Mouse (Mus musculus): ENCODE measurements around the gene Ckb. TPM values are rescaled to one million over a fixed set of nuclear protein-coding genes. Genes with fewer than 3 reads are reported as not detected.

Ckb gene
- polyA plus RNA-seq, 1 experiment from 2014 or later = 450 TPM

- 53% methylated on average over 3 of the region's 3 CpGs for WGBS
- ATAC-seq (replicated peaks; ENCODE audit: insufficient number of reproducible peaks, low FRiP score, low TSS enrichment, low read depth) (no peak), DNase-seq (ENCODE audit: low spot score) (peak; percentile 70)
- Histone ChIP-seq H3K9ac (replicated peaks; ENCODE audit: low read length) (no peak overlapping the region), H3K4me2 (ENCODE audit: low read depth, low read length) (no peak overlapping the region), H3K4me1 (ENCODE audit: control insufficient read depth, insufficient read depth, low read length) (no peaks in the 10 kb centered on the region), H3K36me3 (replicated peaks; ENCODE audit: control insufficient read depth, insufficient read depth, low read depth, low read length) (peaks cover 3% of the 10 kb centered on the region), H3K9me3 (replicated peaks; ENCODE audit: control insufficient read depth, low read length) (no peaks in the 10 kb centered on the region), H3K4me3 (ENCODE audit: low read depth, low read length) (no peak overlapping the region), H3K27ac (replicated peaks; ENCODE audit: low read depth, low read length) (no peak overlapping the region), H3K27me3 (ENCODE audit: control insufficient read depth, insufficient read depth, low read length) (no peaks in the 10 kb centered on the region)
Observed at GRCm38 (mm10) chr12:111653434-111653833, 18.7 kb downstream of the Ckb start.

GRCm38 (mm10) chr12:111652953-111653352 lies 19.2 kb downstream of the Ckb start:
- peaks cover 3% of the 10 kb centered on the region for H3K36me3 ChIP-seq (replicated peaks; ENCODE audit: control insufficient read depth, insufficient read depth, low read depth, low read length)
- no peak overlapping the region for H3K4me2 ChIP-seq (ENCODE audit: low read depth, low read length)
- no peaks in the 10 kb centered on the region for H3K27me3 ChIP-seq (ENCODE audit: control insufficient read depth, insufficient read depth, low read length)
- no peaks in the 10 kb centered on the region for H3K4me1 ChIP-seq (ENCODE audit: control insufficient read depth, insufficient read depth, low read length)
- H3K4me3 ChIP-seq (ENCODE audit: low read depth, low read length) = no peak overlapping the region
- no peaks in the 10 kb centered on the region for H3K9me3 ChIP-seq (replicated peaks; ENCODE audit: control insufficient read depth, low read length)
- DNase-seq (ENCODE audit: low spot score) (no peak), ATAC-seq (replicated peaks; ENCODE audit: insufficient number of reproducible peaks, low FRiP score, low TSS enrichment, low read depth) (no peak)
- no peak overlapping the region for H3K27ac ChIP-seq (replicated peaks; ENCODE audit: low read depth, low read length)
- 85% methylated on average over 3 of the region's 3 CpGs for WGBS
- no peak overlapping the region for H3K9ac ChIP-seq (replicated peaks; ENCODE audit: low read length)

- H3K27me3 ChIP-seq (ENCODE audit: control insufficient read depth, insufficient read depth, low read length) = no peaks in the 10 kb centered on the region
- no peaks in the 10 kb centered on the region for H3K9me3 ChIP-seq (replicated peaks; ENCODE audit: control insufficient read depth, low read length)
- no peak overlapping the region for H3K27ac ChIP-seq (replicated peaks; ENCODE audit: low read depth, low read length)
- 50% methylated on average over 6 of the region's 6 CpGs for WGBS
- H3K36me3 ChIP-seq (replicated peaks; ENCODE audit: control insufficient read depth, insufficient read depth, low read depth, low read length) = peaks cover 11% of the 10 kb centered on the region
- ATAC-seq (replicated peaks; ENCODE audit: insufficient number of reproducible peaks, low FRiP score, low TSS enrichment, low read depth) (no peak), DNase-seq (ENCODE audit: low spot score) (peak; percentile 78)
- H3K9ac ChIP-seq (replicated peaks; ENCODE audit: low read length) = no peak overlapping the region
- H3K4me1 ChIP-seq (ENCODE audit: control insufficient read depth, insufficient read depth, low read length) = no peaks in the 10 kb centered on the region
- H3K4me2 ChIP-seq (ENCODE audit: low read depth, low read length) = no peak overlapping the region
- no peak overlapping the region for H3K4me3 ChIP-seq (ENCODE audit: low read depth, low read length)
Observed at GRCm38 (mm10) chr12:111648061-111648645, 24.0 kb downstream of the Ckb start.

Other genes with a start within 250 kb of the Ckb start
- 4.6 and 4.8 TPM in 2 replicates for gene Tnfaip2, start 229.9 kb downstream of the Ckb start, polyA plus RNA-seq (2014; fragmentation: Nextera tagmentation; extraction: Ambion mirVana)
- gene Gm266, start 186.5 kb downstream of the Ckb start, polyA plus RNA-seq (2014; fragmentation: Nextera tagmentation; extraction: Ambion mirVana) = 23.9 and 27.9 TPM in 2 replicates
- gene Eif5, start 134.3 kb downstream of the Ckb start, polyA plus RNA-seq (2014; fragmentation: Nextera tagmentation; extraction: Ambion mirVana) = 690 and 721 TPM in 2 replicates
- gene Mark3, start 97.8 kb downstream of the Ckb start, polyA plus RNA-seq (2014; fragmentation: Nextera tagmentation; extraction: Ambion mirVana) = 63.4 and 70.5 TPM in 2 replicates
- gene Trmt61a, start 5.8 kb upstream of the Ckb start, polyA plus RNA-seq (2014; fragmentation: Nextera tagmentation; extraction: Ambion mirVana) = 3.8 and 5.4 TPM in 2 replicates
- 56.8 and 59.8 TPM in 2 replicates for gene Bag5, start 40.9 kb upstream of the Ckb start, polyA plus RNA-seq (2014; fragmentation: Nextera tagmentation; extraction: Ambion mirVana)
- 55.2 and 57.7 TPM in 2 replicates for gene Apopt1, start 40.9 kb upstream of the Ckb start, polyA plus RNA-seq (2014; fragmentation: Nextera tagmentation; extraction: Ambion mirVana)
- 132 and 143 TPM in 2 replicates for gene Klc1, start 86.5 kb upstream of the Ckb start, polyA plus RNA-seq (2014; fragmentation: Nextera tagmentation; extraction: Ambion mirVana)
- gene Xrcc3, start 141.5 kb upstream of the Ckb start, polyA plus RNA-seq (2014; fragmentation: Nextera tagmentation; extraction: Ambion mirVana) = 12.7 and 15.9 TPM in 2 replicates
- gene Zfyve21, start 141.8 kb upstream of the Ckb start, polyA plus RNA-seq (2014; fragmentation: Nextera tagmentation; extraction: Ambion mirVana) = 70.7 and 73.1 TPM in 2 replicates
- gene Ppp1r13b, start 235.8 kb upstream of the Ckb start, polyA plus RNA-seq (2014; fragmentation: Nextera tagmentation; extraction: Ambion mirVana) = 6.0 and 6.8 TPM in 2 replicates

Data from embryonic facial prominence, embryonic 11.5 days (tissue).